Mouse (Mus musculus) midbrain, embryonic 11.5 days (tissue): ENCODE results near the gene Rere. TPM values are rescaled to one million over a fixed set of nuclear protein-coding genes. Genes with fewer than 3 reads are reported as not detected.

Source experiments
- ATAC-seq: fragments of 200-750 bp; cut with Nextera tagmentation; 2 replicates; pipeline ENCODE4 v1.8.0; 2017; ENCODE audit warnings: moderate TSS enrichment, moderate library complexity; ENCODE audit not compliant: low FRiP score
- DNase-seq: peaks from one replicate; pipeline ENCODE4 v3.0.0; 2015; ENCODE audit warnings: low spot score; ENCODE audit errors: missing footprints
- H3K27ac ChIP-seq: fragments of 300-500 bp; sonication (generic); 2 replicates; pipeline ENCODE4 v1.5.1; 2014; ENCODE audit warnings: low read depth, low read length
- H3K27me3 ChIP-seq: fragments of 300-500 bp; sonication (generic); 2 replicates; pipeline ENCODE4 v1.6.1; 2014; ENCODE audit warnings: mild to moderate bottlenecking, low read length, moderate library complexity, mixed read lengths; ENCODE audit not compliant: control insufficient read depth, insufficient read depth
- H3K36me3 ChIP-seq: fragments of 300-500 bp; sonication (generic); 2 replicates; pipeline ENCODE4 v1.6.1; 2014; ENCODE audit warnings: mild to moderate bottlenecking, low read length, moderate library complexity, mixed read lengths; ENCODE audit not compliant: control insufficient read depth, insufficient read depth
- H3K4me1 ChIP-seq: fragments of 300-500 bp; sonication (generic); 2 replicates; pipeline ENCODE4 v1.6.1; 2014; ENCODE audit warnings: low read length; ENCODE audit not compliant: control insufficient read depth, insufficient read depth
- H3K4me2 ChIP-seq: fragments of 300-500 bp; sonication (generic); 2 replicates; pipeline ENCODE4 v1.6.1; 2014; ENCODE audit warnings: mild to moderate bottlenecking, moderate library complexity
- H3K4me3 ChIP-seq: fragments of 300-500 bp; sonication (generic); 2 replicates; pipeline ENCODE4 v1.5.1; 2014; ENCODE audit warnings: low read depth, low read length
- H3K9ac ChIP-seq: fragments of 300-500 bp; sonication (generic); 2 replicates; pipeline ENCODE4 v1.6.1; 2014; ENCODE audit warnings: low read length
- H3K9me3 ChIP-seq: fragments of 300-500 bp; sonication (generic); 2 replicates; pipeline ENCODE4 v1.6.1; 2016; ENCODE audit warnings: low read length; ENCODE audit not compliant: control insufficient read depth
- WGBS: fragments of 180-500 bp; shearing (Covaris S2); extraction: QIAGEN DNeasy Blood & Tissue Kit; methylation state at CpG from one replicate; pipeline ENCODE4 v1.1.7; 2014; 5-methylcytosine and 5-hydroxymethylcytosine counted together
- polyA plus RNA-seq: library from polyadenylated mRNA; unstranded; fragments of >200 nt; fragmentation: Nextera tagmentation; extraction: Ambion mirVana; gene quantifications from 2 replicates; pipeline ENCODE4 v1.2.1, GENCODE M21; 2014

Rere gene
- polyA plus RNA-seq, 1 experiment from 2014 or later = 34.2 TPM

- no peaks in the 10 kb centered on the region for H3K36me3 ChIP-seq
- DNase-seq (no peak), ATAC-seq (no peak)
- H3K27me3 ChIP-seq = no peaks in the 10 kb centered on the region
- WGBS = 94% methylated on average over 6 of the region's 6 CpGs
- H3K27ac ChIP-seq = no peak overlapping the region
- no peaks in the 10 kb centered on the region; the same call in 1 of the 2 replicates for H3K4me1 ChIP-seq
- no peak overlapping the region for H3K4me2 ChIP-seq
- no peak overlapping the region for H3K4me3 ChIP-seq
- H3K9ac ChIP-seq = no peak overlapping the region
- H3K9me3 ChIP-seq = no peaks in the 10 kb centered on the region
These were observed 59.5 kb downstream of the Rere start for GRCm38 (mm10) chr4:150340796-150341525.

GRCm38 (mm10) chr4:150344526-150344925, 63.1 kb downstream of the Rere start:
- no peaks in the 10 kb centered on the region for H3K36me3 ChIP-seq
- no peak overlapping the region for H3K4me2 ChIP-seq
- H3K27ac ChIP-seq = no peak overlapping the region
- ATAC-seq = no peak
- H3K9me3 ChIP-seq = no peaks in the 10 kb centered on the region
- no peak overlapping the region for H3K9ac ChIP-seq
- WGBS = 78% methylated on average over 3 of the region's 3 CpGs
- no peak overlapping the region for H3K4me3 ChIP-seq
- H3K27me3 ChIP-seq = no peaks in the 10 kb centered on the region
- no peak for DNase-seq
- H3K4me1 ChIP-seq = peaks cover 12% of the 10 kb centered on the region

GRCm38 (mm10) chr4:150346651-150347386, 65.4 kb downstream of the Rere start:
- Histone ChIP-seq H3K27me3 (no peaks in the 10 kb centered on the region), H3K4me2 (no peak overlapping the region), H3K9ac (no peak overlapping the region), H3K4me1 (peaks cover 19% of the 10 kb centered on the region), H3K36me3 (no peaks in the 10 kb centered on the region), H3K9me3 (no peaks in the 10 kb centered on the region), H3K4me3 (no peak overlapping the region), H3K27ac (no peak overlapping the region)
- 3% methylated on average over 4 of the region's 4 CpGs for WGBS
- ATAC-seq (peak; percentile 88), DNase-seq (peak; percentile 90)

GRCm38 (mm10) chr4:150347387-150347672, 65.9 kb downstream of the Rere start:
- no peak overlapping the region for H3K4me3 ChIP-seq
- H3K4me1 ChIP-seq = peaks cover 23% of the 10 kb centered on the region
- no peak overlapping the region for H3K4me2 ChIP-seq
- no peaks in the 10 kb centered on the region for H3K9me3 ChIP-seq
- H3K9ac ChIP-seq = no peak overlapping the region
- no peak for ATAC-seq
- 28% methylated on average over 2 of the region's 2 CpGs for WGBS
- no peak overlapping the region for H3K27ac ChIP-seq
- no peaks in the 10 kb centered on the region for H3K36me3 ChIP-seq
- H3K27me3 ChIP-seq = no peaks in the 10 kb centered on the region
- peak; percentile 90 for DNase-seq

GRCm38 (mm10) chr4:150349680-150350101, 68.2 kb downstream of the Rere start:
- Histone ChIP-seq H3K27me3 (no peaks in the 10 kb centered on the region), H3K4me1 (peaks cover 23% of the 10 kb centered on the region), H3K9me3 (no peaks in the 10 kb centered on the region), H3K36me3 (no peaks in the 10 kb centered on the region), H3K4me2 (no peak overlapping the region), H3K27ac (no peak overlapping the region), H3K9ac (no peak overlapping the region), H3K4me3 (no peak overlapping the region)
- 71% methylated on average over 6 of the region's 6 CpGs for WGBS
- DNase-seq (no peak), ATAC-seq (no peak)

GRCm38 (mm10) chr4:150351419-150352075, 70.1 kb downstream of the Rere start:
- DNase-seq (no peak), ATAC-seq (no peak)
- Histone ChIP-seq H3K4me2 (no peak overlapping the region), H3K9me3 (no peaks in the 10 kb centered on the region), H3K9ac (no peak overlapping the region), H3K36me3 (no peaks in the 10 kb centered on the region), H3K27me3 (no peaks in the 10 kb centered on the region), H3K27ac (no peak overlapping the region), H3K4me3 (no peak overlapping the region), H3K4me1 (peaks cover 22% of the 10 kb centered on the region)
- WGBS = 25% methylated on average over 7 of the region's 7 CpGs

GRCm38 (mm10) chr4:150352736-150353135, 71.3 kb downstream of the Rere start:
- H3K9me3 ChIP-seq = no peaks in the 10 kb centered on the region
- DNase-seq (no peak), ATAC-seq (no peak)
- no peak overlapping the region for H3K9ac ChIP-seq
- H3K4me1 ChIP-seq = peaks cover 17% of the 10 kb centered on the region
- no peak overlapping the region for H3K27ac ChIP-seq
- no peak overlapping the region for H3K4me2 ChIP-seq
- no peaks in the 10 kb centered on the region for H3K36me3 ChIP-seq
- no peak overlapping the region for H3K4me3 ChIP-seq
- no peaks in the 10 kb centered on the region for H3K27me3 ChIP-seq
- WGBS = 94% methylated on average over 2 of the region's 2 CpGs

- Histone ChIP-seq H3K27me3 (no peaks in the 10 kb centered on the region), H3K27ac (no peak overlapping the region), H3K9me3 (no peaks in the 10 kb centered on the region), H3K9ac (no peak overlapping the region), H3K4me3 (no peak overlapping the region), H3K4me2 (no peak overlapping the region), H3K36me3 (no peaks in the 10 kb centered on the region), H3K4me1 (peaks cover 17% of the 10 kb centered on the region)
- no peak for DNase-seq
- no peak for ATAC-seq
- WGBS = 94% methylated on average over 7 of the region's 7 CpGs
These were observed 72.0 kb downstream of the Rere start for GRCm38 (mm10) chr4:150353376-150353900.

GRCm38 (mm10) chr4:150355801-150356200, 74.4 kb downstream of the Rere start:
- no peaks in the 10 kb centered on the region for H3K9me3 ChIP-seq
- peaks cover 12% of the 10 kb centered on the region for H3K4me1 ChIP-seq
- WGBS = 90% methylated on average over 5 of the region's 5 CpGs
- H3K36me3 ChIP-seq = no peaks in the 10 kb centered on the region
- no peaks in the 10 kb centered on the region for H3K27me3 ChIP-seq
- ATAC-seq (no peak), DNase-seq (no peak)
- no peak overlapping the region for H3K4me3 ChIP-seq
- no peak overlapping the region for H3K9ac ChIP-seq
- no peak overlapping the region for H3K4me2 ChIP-seq
- no peak overlapping the region for H3K27ac ChIP-seq
